Mouse (Mus musculus) MEL (cell line): ENCODE results near the gene Elmod1. TPM values are rescaled to one million over a fixed set of nuclear protein-coding genes. Genes with fewer than 3 reads are reported as not detected.

Source experiments
- DNase-seq: peaks from one replicate; pipeline ENCODE4 v3.0.0; 2011; ENCODE audit warnings: low read depth, low spot score
- H3K27ac ChIP-seq: 2 replicates; pipeline ENCODE4 v1.5.1; 2012; ENCODE audit warnings: low read depth, mild to moderate bottlenecking, control low read depth, low read length, moderate library complexity; ENCODE audit not compliant: control insufficient read depth
- H3K27me3 ChIP-seq, 2 experiments: fragments of 150-350 bp in 1 of 2; sonication (generic) in 1 of 2; 2 replicates each; pipeline ENCODE4 v1.6.1; 2012; ENCODE audit warnings: low read length in 2 of 2, mild to moderate bottlenecking in 2 of 2, improper control_type of control experiment in 1 of 2, moderate library complexity in 1 of 2; ENCODE audit not compliant: insufficient read depth in 2 of 2, control insufficient read depth in 1 of 2
- H3K36me3 ChIP-seq, 2 experiments: 2 replicates each; pipeline ENCODE4 v1.6.1; 2012 to 2014; ENCODE audit warnings: low read length in 2 of 2, improper control_type of control experiment in 1 of 2, inconsistent platforms in 1 of 2, mild to moderate bottlenecking in 1 of 2; ENCODE audit not compliant: insufficient read depth in 2 of 2, control insufficient read depth in 1 of 2
- H3K4me1 ChIP-seq, 2 experiments: fragments of 150-350 bp in 1 of 2; sonication (generic) in 1 of 2; 2 replicates each; pipeline ENCODE4 v1.6.1; 2012; ENCODE audit warnings: low read length in 2 of 2, improper control_type of control experiment in 1 of 2, mild to moderate bottlenecking in 1 of 2; ENCODE audit not compliant: insufficient read depth in 2 of 2, control insufficient read depth in 1 of 2
- H3K4me3 ChIP-seq, 2 experiments: fragments of 150-350 bp in 1 of 2; sonication (generic) in 1 of 2; 2 replicates each; pipeline ENCODE4 v1.5.1; 2012; ENCODE audit warnings: low read depth in 2 of 2, low read length in 2 of 2, mild to moderate bottlenecking in 2 of 2, moderate library complexity in 2 of 2, control low read depth in 1 of 2, improper control_type of control experiment in 1 of 2; ENCODE audit not compliant: control insufficient read depth in 1 of 2, insufficient read depth in 1 of 2
- H3K79me2 ChIP-seq: 2 replicates; pipeline ENCODE4 v1.6.1; 2012; ENCODE audit warnings: mild to moderate bottlenecking, low read length, moderate library complexity; ENCODE audit not compliant: control insufficient read depth, poor library complexity, insufficient read depth
- H3K9ac ChIP-seq: 2 replicates; pipeline ENCODE4 v1.6.1; 2012; ENCODE audit warnings: low read depth, mild to moderate bottlenecking, control low read depth, low read length, moderate library complexity; ENCODE audit not compliant: control insufficient read depth, poor library complexity, severe bottlenecking
- H3K9me3 ChIP-seq: fragments of 150-350 bp; sonication (generic); replicated peaks from 2 replicates; pipeline ENCODE4 v1.6.1; 2012; ENCODE audit warnings: mild to moderate bottlenecking, low read length, improper control_type of control experiment, moderate library complexity; ENCODE audit not compliant: insufficient read depth
- CHD2 ChIP-seq: IDR thresholded peaks from 2 replicates; pipeline ENCODE4 v1.6.1; 2011; ENCODE audit warnings: low read length, improper control_type of control experiment
- E2F4 ChIP-seq: IDR thresholded peaks from 2 replicates; pipeline ENCODE4 v1.6.1; 2011; ENCODE audit warnings: low read depth, low read length, improper control_type of control experiment, borderline replicate concordance
- EP300 ChIP-seq, 2 experiments: IDR thresholded peaks; 2 replicates each; pipeline ENCODE4 v1.6.1; 2011; ENCODE audit warnings: improper control_type of control experiment in 2 of 2, low read length in 2 of 2, low read depth in 1 of 2, mild to moderate bottlenecking in 1 of 2
- GABPA ChIP-seq: IDR thresholded peaks from 2 replicates; pipeline ENCODE4 v1.6.1; 2012; ENCODE audit warnings: low read depth, mild to moderate bottlenecking, inconsistent platforms, low read length, improper control_type of control experiment, moderate library complexity
- GATA1 ChIP-seq: IDR thresholded peaks from 2 replicates; pipeline ENCODE4 v1.6.1; 2011; ENCODE audit warnings: low read depth, low read length, improper control_type of control experiment
- HCFC1 ChIP-seq: IDR thresholded peaks from 2 replicates; pipeline ENCODE4 v1.6.1; 2012; ENCODE audit warnings: low read depth, mild to moderate bottlenecking, inconsistent platforms, low read length, improper control_type of control experiment, moderate library complexity
- JUND ChIP-seq: IDR thresholded peaks from 2 replicates; pipeline ENCODE4 v1.6.1; 2011; ENCODE audit warnings: low read depth, mild to moderate bottlenecking, improper control_type of control experiment, low read length
- KAT2A ChIP-seq: conservative IDR thresholded peaks from 2 replicates; pipeline ENCODE4 v1.6.1; 2012; ENCODE audit warnings: low read depth, low read length, improper control_type of control experiment, inconsistent platforms
- MAFK ChIP-seq: IDR thresholded peaks from 2 replicates; pipeline ENCODE4 v1.6.1; 2011; ENCODE audit warnings: low read depth, mild to moderate bottlenecking, low read length, improper control_type of control experiment, borderline replicate concordance
- MAX ChIP-seq: IDR thresholded peaks from 2 replicates; pipeline ENCODE4 v1.6.1; 2011; ENCODE audit warnings: low read length, improper control_type of control experiment
- MAZ ChIP-seq: IDR thresholded peaks from 2 replicates; pipeline ENCODE4 v1.6.1; 2012; ENCODE audit warnings: low read depth, mild to moderate bottlenecking, inconsistent platforms, low read length, improper control_type of control experiment
- MYB ChIP-seq: IDR thresholded peaks from 2 replicates; pipeline ENCODE4 v1.6.1; 2011; ENCODE audit warnings: mild to moderate bottlenecking, low read depth, low read length, improper control_type of control experiment
- NELFE ChIP-seq: IDR thresholded peaks from 2 replicates; pipeline ENCODE4 v1.6.1; 2011; ENCODE audit warnings: low read depth, low read length, improper control_type of control experiment
- NRF1 ChIP-seq: IDR thresholded peaks from 2 replicates; pipeline ENCODE4 v1.6.1; 2014; ENCODE audit warnings: low read depth, mild to moderate bottlenecking, inconsistent platforms, low read length, improper control_type of control experiment, moderate library complexity; ENCODE audit not compliant: poor library complexity, insufficient read depth, severe bottlenecking
- POLR2A ChIP-seq, 2 experiments: IDR thresholded peaks; 2 replicates each; pipeline ENCODE4 v1.6.1; 2011 to 2012; ENCODE audit warnings: low read length in 2 of 2, mild to moderate bottlenecking in 2 of 2, control low read depth in 1 of 2, improper control_type of control experiment in 1 of 2, low read depth in 1 of 2, moderate library complexity in 1 of 2; ENCODE audit not compliant: control insufficient read depth in 1 of 2, insufficient read depth in 1 of 2, poor library complexity in 1 of 2
- POLR2AphosphoS5 ChIP-seq: IDR thresholded peaks from 2 replicates; pipeline ENCODE4 v1.6.1; 2012; ENCODE audit warnings: low read depth, borderline replicate concordance, mild to moderate bottlenecking, inconsistent platforms, low read length, moderate library complexity, mixed read lengths
- RCOR1 ChIP-seq: IDR thresholded peaks from 2 replicates; pipeline ENCODE4 v1.6.1; 2012; ENCODE audit warnings: low read depth, mild to moderate bottlenecking, inconsistent platforms, low read length, improper control_type of control experiment
- SMC3 ChIP-seq: IDR thresholded peaks from 2 replicates; pipeline ENCODE4 v1.6.1; 2011; ENCODE audit warnings: low read depth, low read length, improper control_type of control experiment
- TAL1 ChIP-seq: IDR thresholded peaks from 2 replicates; pipeline ENCODE4 v1.6.1; 2012; ENCODE audit warnings: mild to moderate bottlenecking, inconsistent platforms, low read length, moderate library complexity, mixed read lengths
- TBP ChIP-seq: IDR thresholded peaks from 2 replicates; pipeline ENCODE4 v1.8.0; 2011; ENCODE audit warnings: low read depth, low read length, improper control_type of control experiment
- TCF12 ChIP-seq: IDR thresholded peaks from 2 replicates; pipeline ENCODE4 v1.6.1; 2014; ENCODE audit warnings: low read depth, mild to moderate bottlenecking, inconsistent platforms, low read length, improper control_type of control experiment, moderate library complexity
- USF1 ChIP-seq: IDR thresholded peaks from 2 replicates; pipeline ENCODE4 v1.6.1; 2014; ENCODE audit warnings: low read depth, mild to moderate bottlenecking, inconsistent platforms, low read length, improper control_type of control experiment, moderate library complexity
- USF2 ChIP-seq, 2 experiments: IDR thresholded peaks; 2 replicates each; pipeline ENCODE4 v1.6.1; 2011 to 2012; ENCODE audit warnings: improper control_type of control experiment in 2 of 2, low read length in 2 of 2, borderline replicate concordance in 1 of 2, inconsistent platforms in 1 of 2, low read depth in 1 of 2, mild to moderate bottlenecking in 1 of 2; ENCODE audit not compliant: insufficient read depth in 1 of 2
- ZC3H11A ChIP-seq: IDR thresholded peaks from 2 replicates; pipeline ENCODE4 v1.6.1; 2012; ENCODE audit warnings: low read depth, mild to moderate bottlenecking, inconsistent platforms, low read length, improper control_type of control experiment
- ZKSCAN1 ChIP-seq: IDR thresholded peaks from 2 replicates; pipeline ENCODE4 v1.6.1; 2012; ENCODE audit warnings: low read depth, mild to moderate bottlenecking, inconsistent platforms, low read length, improper control_type of control experiment, moderate library complexity
- ZMIZ1 ChIP-seq: IDR thresholded peaks from 2 replicates; pipeline ENCODE4 v1.6.1; 2012; ENCODE audit warnings: low read depth, mild to moderate bottlenecking, inconsistent platforms, low read length, improper control_type of control experiment, moderate library complexity
- polyA plus RNA-seq, 2 experiments: library from polyadenylated mRNA; stranded (reverse) in 1 of 2; unstranded in 1 of 2; fragments of >175 nt in 1 of 2; fragments of >200 nt in 1 of 2; gene quantifications; 2 replicates each; pipeline versions ENCODE4 v1.2.1 to v1.2.4; 2012; ENCODE audit warnings: low replicate concordance in 2 of 2, low read depth in 1 of 2; ENCODE audit not compliant: insufficient read length in 2 of 2, insufficient read depth in 1 of 2, missing spikeins in 1 of 2
- total RNA-seq: library from RNA; depleted of rRNA; stranded (reverse); fragments of 300-350 nt; gene quantifications from 2 replicates; pipeline ENCODE4 v1.2.3, GENCODE M21; 2012

Elmod1 gene
- total and polyA plus RNA-seq, 3 experiments = not detected

GRCm38 (mm10) chr9:53933375-53933774 is 41.7 kb downstream of the Elmod1 start:
- TF ChIP-seq MAX = no peak
- TF ChIP-seq ZKSCAN1 = no peak
- TF ChIP-seq TAL1 = no peak
- TF ChIP-seq GABPA = no peak
- TF ChIP-seq MAZ = no peak
- no peak for TF ChIP-seq RCOR1
- TF ChIP-seq KAT2A = no peak
- no peak for TF ChIP-seq GATA1
- TF ChIP-seq JUND = no peak
- no peak for TF ChIP-seq USF1
- no peak for TF ChIP-seq EP300 (IDR thresholded peaks at IDR 0.05; ENCODE audit: low read depth in 1 of 2, low read length in 2 of 2)
- TF ChIP-seq HCFC1 = no peak
- no peak for TF ChIP-seq POLR2A (IDR thresholded peaks at IDR 0.05; ENCODE audit: control insufficient read depth in 1 of 2, insufficient read depth in 1 of 2, low read depth in 1 of 2, low read length in 2 of 2, poor library complexity in 1 of 2)
- TF ChIP-seq CHD2 = no peak
- TF ChIP-seq POLR2AphosphoS5 = no peak
- no peak for TF ChIP-seq MYB
- TF ChIP-seq ZMIZ1 = no peak
- TF ChIP-seq TCF12 = no peak
- TF ChIP-seq, all 39 proteins: peak for 0
- Histone ChIP-seq H3K27ac (no peak overlapping the region), H3K4me3 (no peak overlapping the region), H3K79me2 (no peaks in the 10 kb centered on the region), H3K36me3 (no peaks in the 10 kb centered on the region), H3K4me1 (no peaks in the 10 kb centered on the region), H3K9me3 (no peaks in the 10 kb centered on the region), H3K27me3 (no peaks in the 10 kb centered on the region), H3K9ac (no peak overlapping the region)
- no peak for DNase-seq

- Histone ChIP-seq H3K4me3 (no peak overlapping the region), H3K36me3 (no peaks in the 10 kb centered on the region), H3K4me1 (no peaks in the 10 kb centered on the region), H3K27ac (no peak overlapping the region), H3K9ac (no peak overlapping the region), H3K79me2 (no peaks in the 10 kb centered on the region), H3K9me3 (no peaks in the 10 kb centered on the region), H3K27me3 (peaks cover 0 to under 1% of the 10 kb centered on the region in 2 experiments; a peak in 1 of 4 replicates)
- TF ChIP-seq MAX (no peak), GABPA (no peak), USF2 (IDR thresholded peaks at IDR 0.05; ENCODE audit: borderline replicate concordance in 1 of 2, insufficient read depth in 1 of 2, low read depth in 1 of 2, low read length in 2 of 2) (no peak), MAFK (no peak), TCF12 (no peak), NELFE (no peak), HCFC1 (no peak), NRF1 (no peak), EP300 (IDR thresholded peaks at IDR 0.05; ENCODE audit: low read depth in 1 of 2, low read length in 2 of 2) (no peak), ZC3H11A (no peak), POLR2AphosphoS5 (no peak), TBP (no peak), ZKSCAN1 (no peak), POLR2A (IDR thresholded peaks at IDR 0.05; ENCODE audit: control insufficient read depth in 1 of 2, insufficient read depth in 1 of 2, low read depth in 1 of 2, low read length in 2 of 2, poor library complexity in 1 of 2) (no peak), TAL1 (no peak), SMC3 (no peak), MYB (no peak), CHD2 (no peak), E2F4 (no peak)
- DNase-seq = no peak
Measured at GRCm38 (mm10) chr9:53930906-53931305, 44.2 kb downstream of the Elmod1 start.
